Mouse (Mus musculus) stomach, postnatal 0 days (tissue): ENCODE measurements at regions not wholly inside any gene's neighbourhood (a gene's known extent, or its start where the extent isn't known, plus 50 kb on each side); places are given as distances from the start of the nearest gene placed in this dataset.

Experiments
- ATAC-seq: fragments of 200-750 bp; cut with Nextera tagmentation; 2 replicates; pipeline ENCODE4 v1.8.0; 2017; ENCODE audit not compliant: low FRiP score, low TSS enrichment
- DNase-seq: peaks from one replicate; pipeline ENCODE4 v3.0.0-alpha.2; 2016; ENCODE audit warnings: low spot score
- H3K27ac ChIP-seq: fragments of 300-500 bp; sonication (generic); replicated peaks from 2 replicates; pipeline ENCODE4 v1.5.1; 2014; ENCODE audit warnings: mild to moderate bottlenecking, control low read depth
- H3K27me3 ChIP-seq: fragments of 300-500 bp; sonication (generic); 2 replicates; pipeline ENCODE4 v1.6.1; 2014; ENCODE audit warnings: low read length; ENCODE audit not compliant: control insufficient read depth, insufficient read depth
- H3K36me3 ChIP-seq: fragments of 300-500 bp; sonication (generic); 2 replicates; pipeline ENCODE4 v1.6.1; 2014; ENCODE audit warnings: low read length, mixed read lengths; ENCODE audit not compliant: control insufficient read depth, insufficient read depth
- H3K4me1 ChIP-seq: fragments of 300-500 bp; sonication (generic); replicated peaks from 2 replicates; pipeline ENCODE4 v1.6.1; 2014; ENCODE audit warnings: antibody characterized with exemption; ENCODE audit not compliant: control insufficient read depth, insufficient read depth
- H3K4me2 ChIP-seq: fragments of 300-500 bp; sonication (generic); replicated peaks from 2 replicates; pipeline ENCODE4 v1.6.1; 2014; ENCODE audit warnings: low read depth, mild to moderate bottlenecking, control low read depth, moderate library complexity
- H3K4me3 ChIP-seq: fragments of 300-500 bp; sonication (generic); 2 replicates; pipeline ENCODE4 v1.5.1; 2014; ENCODE audit warnings: low read depth, low read length, control low read depth
- H3K9ac ChIP-seq: fragments of 300-500 bp; sonication (generic); 2 replicates; pipeline ENCODE4 v1.6.1; 2014; ENCODE audit warnings: mild to moderate bottlenecking, low read length, control low read depth, mixed read lengths
- H3K9me3 ChIP-seq: fragments of 300-500 bp; sonication (generic); 2 replicates; pipeline ENCODE4 v1.6.1; 2016; ENCODE audit warnings: low read length; ENCODE audit not compliant: control insufficient read depth
- CTCF ChIP-seq: IDR thresholded peaks from 2 replicates; pipeline ENCODE4 v1.5.1; 2016; ENCODE audit warnings: antibody characterized with exemption, low read depth, mild to moderate bottlenecking, moderate library complexity
- EP300 ChIP-seq: optimal IDR thresholded peaks from 2 replicates; pipeline ENCODE3; 2016; ENCODE audit warnings: antibody characterized with exemption
- WGBS: fragments of 180-500 bp; shearing (Covaris S2); extraction: QIAGEN DNeasy Blood & Tissue Kit; methylation state at CpG from one replicate; pipeline ENCODE4 v1.1.7; 2014; 5-methylcytosine and 5-hydroxymethylcytosine counted together

DNA sequence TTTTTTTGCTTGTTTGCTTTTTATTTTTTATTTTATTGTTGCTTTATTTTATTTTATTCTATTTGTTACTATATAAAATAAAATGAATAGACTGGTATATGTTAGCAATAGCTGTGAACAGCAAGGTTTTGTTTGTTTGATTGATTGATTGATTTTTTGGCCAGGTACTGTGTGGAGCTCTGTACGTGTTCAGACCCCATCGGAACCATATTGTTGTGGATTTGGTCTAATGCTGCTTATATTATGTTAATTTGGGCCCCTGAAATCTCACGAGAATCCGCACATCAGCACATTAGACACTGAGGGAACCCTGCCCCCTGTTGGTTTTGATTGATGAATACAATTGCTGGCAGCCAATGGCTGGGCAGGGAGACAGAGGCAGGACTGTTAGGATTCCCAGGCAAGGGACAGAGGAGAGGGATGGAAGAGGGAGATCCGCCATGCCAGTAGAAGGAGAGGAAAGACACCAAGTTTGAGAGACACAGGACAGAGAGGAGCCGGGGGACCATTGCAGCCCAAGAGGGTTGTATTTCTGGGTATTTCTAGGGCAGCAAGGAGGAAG is 482.3 kb downstream of the Ipo11 start:
- H3K4me3 ChIP-seq, result no peak overlapping the region
- H3K9ac ChIP-seq, result no peak overlapping the region
- H3K27me3 ChIP-seq, result no peaks in the 10 kb centered on the region
- 80% methylated on average over 6 of the region's 6 CpGs for WGBS
- H3K9me3 ChIP-seq, result no peaks in the 10 kb centered on the region
- DNase-seq (no peak), ATAC-seq (no peak)
- TF ChIP-seq EP300 (no peak), CTCF (no peak)
- no peak overlapping the region for H3K27ac ChIP-seq
- no peak overlapping the region for H3K4me2 ChIP-seq
- H3K36me3 ChIP-seq, result no peaks in the 10 kb centered on the region
- no peaks in the 10 kb centered on the region for H3K4me1 ChIP-seq

DNA sequence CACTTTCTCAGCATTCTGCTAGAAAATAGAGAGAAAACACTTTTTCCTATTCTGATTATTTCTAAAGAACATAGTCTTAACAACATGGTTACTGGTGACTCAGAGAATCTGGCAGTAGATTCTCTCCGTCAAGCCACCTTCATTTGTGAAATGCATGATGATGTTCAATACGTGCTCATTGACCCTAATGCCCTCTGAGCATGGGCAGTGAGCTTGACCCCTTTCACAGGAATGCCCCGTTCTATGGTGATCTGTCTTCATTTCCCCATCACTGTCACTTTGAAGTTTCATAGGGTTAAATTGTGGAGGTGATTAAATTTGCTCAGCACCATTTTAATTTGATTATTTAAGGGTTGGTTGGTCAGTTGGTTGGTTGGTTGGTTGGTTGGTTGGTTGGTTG is 504.6 kb downstream of the Ipo11 start:
- Histone ChIP-seq H3K9me3 (no peaks in the 10 kb centered on the region), H3K4me2 (no peak overlapping the region), H3K36me3 (no peaks in the 10 kb centered on the region), H3K4me1 (no peaks in the 10 kb centered on the region), H3K27me3 (no peaks in the 10 kb centered on the region), H3K27ac (no peak overlapping the region), H3K9ac (no peak overlapping the region), H3K4me3 (no peak overlapping the region)
- ATAC-seq, result no peak
- no peak for DNase-seq
- TF ChIP-seq CTCF, result no peak
- no peak for TF ChIP-seq EP300
- 55% methylated on average over 3 of the region's 3 CpGs for WGBS

DNA sequence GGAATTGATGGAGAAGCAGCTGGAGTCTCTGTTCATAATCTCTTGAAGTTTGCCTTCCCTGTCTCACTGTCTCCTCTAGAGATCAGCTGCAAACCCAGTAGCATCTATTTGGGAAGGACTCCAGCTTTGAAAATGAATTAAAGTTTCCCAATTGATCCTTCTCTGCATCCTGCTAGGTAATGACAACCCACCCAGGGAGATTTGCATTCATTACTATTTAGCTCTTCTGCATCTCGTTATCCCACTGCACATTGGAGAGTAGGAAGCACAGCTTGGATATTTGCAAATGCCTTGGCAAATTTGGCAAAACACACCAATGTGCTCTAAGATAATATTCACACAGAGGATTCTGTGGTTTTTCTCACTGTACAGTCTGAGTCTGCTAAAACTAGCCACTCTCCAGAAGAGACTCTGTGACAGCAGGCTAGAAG is 530.1 kb downstream of the Ipo11 start:
- Histone ChIP-seq H3K27me3 (no peaks in the 10 kb centered on the region), H3K9ac (no peak overlapping the region), H3K36me3 (no peaks in the 10 kb centered on the region), H3K27ac (no peak overlapping the region), H3K4me1 (no peaks in the 10 kb centered on the region), H3K4me2 (no peak overlapping the region), H3K4me3 (no peak overlapping the region), H3K9me3 (no peaks in the 10 kb centered on the region)
- 46% methylated on average over 1 of the region's 1 CpGs for WGBS
- TF ChIP-seq EP300 (no peak), CTCF (no peak)
- ATAC-seq, result no peak
- no peak for DNase-seq

DNA sequence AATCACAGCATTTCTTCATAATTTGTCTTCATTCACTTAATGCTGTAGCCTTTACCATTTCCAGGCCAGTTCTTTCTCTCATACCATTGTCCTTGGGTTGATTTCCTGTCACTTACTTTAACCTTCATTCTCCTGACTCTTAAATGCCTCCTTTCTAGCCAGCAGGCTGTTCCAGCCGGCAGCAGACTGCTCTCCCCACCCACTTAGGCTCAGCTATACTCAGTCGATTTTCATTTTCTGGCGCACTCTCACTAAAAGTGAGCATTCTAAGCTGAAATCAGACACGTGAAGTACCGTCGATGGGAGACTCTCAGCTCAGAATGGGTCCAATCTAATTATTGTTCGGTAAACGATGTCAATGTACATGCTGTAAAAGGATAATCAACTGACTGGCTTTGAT is 544.1 kb downstream of the Ipo11 start:
- H3K9me3 ChIP-seq, result no peaks in the 10 kb centered on the region
- H3K4me2 ChIP-seq, result no peak overlapping the region

DNA sequence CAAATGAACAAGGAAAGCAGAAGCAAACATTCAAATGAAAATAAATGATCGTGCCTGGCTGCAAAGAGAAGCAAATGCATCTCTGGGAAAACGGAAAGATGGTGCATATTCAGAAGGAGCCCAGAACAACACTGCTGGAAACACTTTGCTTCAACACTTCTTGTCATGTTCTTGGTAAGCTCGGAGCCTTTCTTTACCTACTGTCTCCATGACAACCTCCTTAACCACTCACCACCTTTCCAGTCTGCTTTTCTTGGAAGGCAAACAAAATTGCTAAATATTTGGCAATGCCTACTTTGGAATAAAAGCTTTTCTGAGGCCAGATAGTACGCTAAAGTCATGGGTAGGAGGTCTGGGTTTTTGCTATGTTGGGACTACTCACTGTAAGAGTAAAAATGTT is 548.1 kb downstream of the Ipo11 start:
- H3K4me1 ChIP-seq, result no peaks in the 10 kb centered on the region
- ATAC-seq (no peak), DNase-seq (no peak)
- 43% methylated on average over 4 of the region's 4 CpGs for WGBS
- H3K36me3 ChIP-seq, result no peaks in the 10 kb centered on the region
- no peak for TF ChIP-seq EP300
- H3K4me2 ChIP-seq, result no peak overlapping the region
- no peaks in the 10 kb centered on the region for H3K27me3 ChIP-seq
- no peak overlapping the region for H3K27ac ChIP-seq
- H3K9me3 ChIP-seq, result no peaks in the 10 kb centered on the region
- H3K9ac ChIP-seq, result no peak overlapping the region
- H3K4me3 ChIP-seq, result no peak overlapping the region

More for the DNA sequence above, 544.1 kb downstream of the Ipo11 start:
- ATAC-seq (no peak), DNase-seq (no peak)
- no peak overlapping the region for H3K4me3 ChIP-seq
- 69% methylated on average over 8 of the region's 8 CpGs for WGBS
- H3K4me1 ChIP-seq, result no peaks in the 10 kb centered on the region
- H3K36me3 ChIP-seq, result no peaks in the 10 kb centered on the region
- no peak for TF ChIP-seq EP300
- no peak for TF ChIP-seq CTCF
- H3K27ac ChIP-seq, result no peak overlapping the region
- H3K27me3 ChIP-seq, result no peaks in the 10 kb centered on the region
- no peak overlapping the region for H3K9ac ChIP-seq

DNA sequence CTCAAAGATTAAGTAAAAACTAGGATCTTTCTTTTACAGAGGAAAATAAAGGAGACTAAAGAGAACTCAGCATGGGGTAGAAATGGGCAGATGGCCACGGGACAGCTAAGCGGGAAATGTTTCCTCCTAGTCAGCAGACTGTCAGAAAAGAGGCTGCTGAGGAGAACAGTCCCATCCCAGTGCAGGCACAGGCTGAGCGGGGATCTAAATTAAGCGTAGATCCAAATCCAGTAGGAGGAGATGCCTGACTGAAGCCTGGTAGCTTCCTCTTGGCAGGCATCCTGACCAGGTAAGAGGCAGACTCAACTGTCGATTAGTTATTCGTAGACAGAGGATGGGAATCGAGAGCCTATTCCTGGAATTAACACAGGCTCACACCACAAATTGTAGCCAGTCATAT is 569.2 kb downstream of the Ipo11 start:
- no peaks in the 10 kb centered on the region for H3K27me3 ChIP-seq
- TF ChIP-seq CTCF (no peak), EP300 (no peak)
- H3K36me3 ChIP-seq, result no peaks in the 10 kb centered on the region
- DNase-seq (no peak), ATAC-seq (no peak)
- H3K4me3 ChIP-seq, result no peak overlapping the region
- WGBS, result 82% methylated on average over 7 of the region's 7 CpGs
- no peaks in the 10 kb centered on the region for H3K4me1 ChIP-seq
- no peak overlapping the region for H3K27ac ChIP-seq
- no peak overlapping the region for H3K4me2 ChIP-seq
- H3K9ac ChIP-seq, result no peak overlapping the region
- H3K9me3 ChIP-seq, result no peaks in the 10 kb centered on the region
